Mouse (Mus musculus): ENCODE data around the gene Ssbp3. TPM values are rescaled to one million over a fixed set of nuclear protein-coding genes. Genes with fewer than 3 reads are reported as not detected.

Ssbp3 gene
- polyA plus RNA-seq, 1 experiment = 27.8 TPM

DNA sequence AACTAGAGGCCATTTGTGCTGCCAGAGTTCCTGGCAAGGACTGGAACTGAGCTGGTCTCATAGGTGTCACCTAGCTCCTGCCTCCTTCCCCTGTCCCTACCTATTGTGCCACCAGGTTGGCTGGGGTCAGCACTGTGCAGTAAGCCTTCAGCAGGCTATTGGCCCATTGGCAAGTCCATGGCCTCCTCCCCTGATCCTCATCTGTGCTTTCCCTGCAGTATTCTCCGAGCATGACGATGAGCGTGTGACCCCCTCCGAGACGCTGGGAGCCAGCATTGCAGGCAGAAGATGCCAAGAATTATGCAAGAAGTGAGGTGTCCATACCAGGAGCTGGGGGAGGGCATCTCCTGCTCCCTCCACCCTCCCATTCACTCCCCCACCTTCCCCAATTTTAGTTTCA, 137.3 kb downstream of the Ssbp3 start:
- WGBS = 92% methylated on average over 5 of the region's 5 CpGs
- H3K4me3 ChIP-seq (ENCODE audit: extremely low read depth, insufficient read depth, insufficient read length) = no peak overlapping the region
- DNase-seq (ENCODE audit: low read depth in 1 of 2, low spot score in 2 of 2) = no peak
- H3K36me3 ChIP-seq (ENCODE audit: control insufficient read depth, insufficient read depth, low read length) = 0 out of 2 replicates have a peak, but pooled peaks cover 3% of the 10 kb centered on the region
- no peaks in the 10 kb centered on the region for H3K4me1 ChIP-seq (ENCODE audit: control insufficient read depth, insufficient read depth, insufficient read length)
- no peaks in the 10 kb centered on the region for H3K27me3 ChIP-seq (ENCODE audit: control insufficient read depth, insufficient read depth, low read length)
- TF ChIP-seq POLR2A (IDR thresholded peaks at IDR 0.05; ENCODE audit: low read depth, low read length) (no peak), CTCF (IDR thresholded peaks at IDR 0.05; ENCODE audit: extremely low read depth, insufficient read depth, insufficient read length, insufficient replicate concordance) (no peak)
- H3K27ac ChIP-seq (ENCODE audit: insufficient read depth, low read length) = no peak overlapping the region

DNA sequence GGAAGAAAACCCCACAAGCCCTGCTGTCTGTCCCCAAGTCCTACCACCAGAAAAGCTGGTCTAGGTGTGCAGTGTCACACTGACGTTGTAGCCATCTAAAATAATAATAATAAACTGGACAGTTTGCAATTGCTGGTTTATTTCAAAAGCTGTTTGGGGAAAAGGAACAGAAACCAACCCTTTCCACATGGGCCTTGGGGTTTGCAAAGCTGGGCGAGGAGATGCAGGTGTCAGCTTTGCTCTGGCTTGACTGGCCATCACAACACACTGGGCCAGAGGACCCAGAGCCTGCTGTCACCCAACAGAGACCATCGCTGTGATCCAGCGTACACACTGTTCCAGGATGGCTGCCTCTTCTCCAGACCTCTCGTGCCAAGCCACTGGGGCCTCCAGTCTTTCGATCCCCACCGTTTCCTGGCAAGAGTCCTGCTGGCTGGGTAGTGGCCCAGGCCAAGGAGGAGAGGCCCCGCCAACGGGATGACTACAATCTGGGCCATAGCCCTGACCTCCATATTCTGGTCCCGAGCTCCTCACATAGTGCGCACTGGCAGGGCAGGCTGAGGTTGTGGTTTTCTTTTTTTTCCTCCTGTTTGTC, 138.2 kb downstream of the Ssbp3 start:
- Histone ChIP-seq H3K4me1 (ENCODE audit: control insufficient read depth, insufficient read depth, insufficient read length) (no peaks in the 10 kb centered on the region), H3K4me3 (ENCODE audit: extremely low read depth, insufficient read depth, insufficient read length) (no peak overlapping the region), H3K27ac (ENCODE audit: insufficient read depth, low read length) (no peak overlapping the region), H3K27me3 (ENCODE audit: control insufficient read depth, insufficient read depth, low read length) (no peaks in the 10 kb centered on the region), H3K36me3 (ENCODE audit: control insufficient read depth, insufficient read depth, low read length) (0 out of 2 replicates have a peak, but pooled peaks cover 3% of the 10 kb centered on the region)
- WGBS = 77% methylated on average over 11 of the region's 11 CpGs
- TF ChIP-seq POLR2A (IDR thresholded peaks at IDR 0.05; ENCODE audit: low read depth, low read length) = no peak
- TF ChIP-seq CTCF (IDR thresholded peaks at IDR 0.05; ENCODE audit: extremely low read depth, insufficient read depth, insufficient read length, insufficient replicate concordance) = no peak
- DNase-seq (ENCODE audit: low read depth in 1 of 2, low spot score in 2 of 2) = no peak

DNA sequence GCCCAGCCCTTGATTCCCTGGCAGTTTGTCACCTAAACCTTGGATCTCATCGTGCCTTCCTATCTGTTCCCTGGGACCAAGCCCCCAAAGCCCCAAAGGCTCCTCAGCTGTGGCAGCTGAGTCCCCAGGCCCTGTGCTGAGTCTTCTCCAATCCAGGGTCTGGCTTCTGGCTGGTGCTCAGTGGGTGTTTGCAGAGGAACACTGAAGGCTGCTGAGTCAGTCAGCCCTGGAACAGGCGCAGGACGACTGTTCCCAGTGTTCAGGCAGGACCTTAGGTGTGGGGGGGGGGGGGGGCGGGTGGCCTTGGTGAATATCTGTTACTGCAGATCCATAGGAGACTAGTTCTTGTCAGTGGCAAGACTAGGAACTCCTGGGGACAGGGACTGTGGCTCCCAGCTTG, 141.4 kb downstream of the Ssbp3 start:
- H3K36me3 ChIP-seq (ENCODE audit: control insufficient read depth, insufficient read depth, low read length) = peaks cover 3% of the 10 kb centered on the region
- no peak overlapping the region for H3K27ac ChIP-seq (ENCODE audit: insufficient read depth, low read length)
- no peaks in the 10 kb centered on the region for H3K4me1 ChIP-seq (ENCODE audit: control insufficient read depth, insufficient read depth, insufficient read length)
- no peaks in the 10 kb centered on the region for H3K27me3 ChIP-seq (ENCODE audit: control insufficient read depth, insufficient read depth, low read length)
- DNase-seq (ENCODE audit: low read depth in 1 of 2, low spot score in 2 of 2) = no peak
- 70% methylated on average over 4 of the region's 4 CpGs for WGBS
- TF ChIP-seq POLR2A (IDR thresholded peaks at IDR 0.05; ENCODE audit: low read depth, low read length) (no peak), CTCF (IDR thresholded peaks at IDR 0.05; ENCODE audit: extremely low read depth, insufficient read depth, insufficient read length, insufficient replicate concordance) (no peak)
- no peak overlapping the region for H3K4me3 ChIP-seq (ENCODE audit: extremely low read depth, insufficient read depth, insufficient read length)

DNA sequence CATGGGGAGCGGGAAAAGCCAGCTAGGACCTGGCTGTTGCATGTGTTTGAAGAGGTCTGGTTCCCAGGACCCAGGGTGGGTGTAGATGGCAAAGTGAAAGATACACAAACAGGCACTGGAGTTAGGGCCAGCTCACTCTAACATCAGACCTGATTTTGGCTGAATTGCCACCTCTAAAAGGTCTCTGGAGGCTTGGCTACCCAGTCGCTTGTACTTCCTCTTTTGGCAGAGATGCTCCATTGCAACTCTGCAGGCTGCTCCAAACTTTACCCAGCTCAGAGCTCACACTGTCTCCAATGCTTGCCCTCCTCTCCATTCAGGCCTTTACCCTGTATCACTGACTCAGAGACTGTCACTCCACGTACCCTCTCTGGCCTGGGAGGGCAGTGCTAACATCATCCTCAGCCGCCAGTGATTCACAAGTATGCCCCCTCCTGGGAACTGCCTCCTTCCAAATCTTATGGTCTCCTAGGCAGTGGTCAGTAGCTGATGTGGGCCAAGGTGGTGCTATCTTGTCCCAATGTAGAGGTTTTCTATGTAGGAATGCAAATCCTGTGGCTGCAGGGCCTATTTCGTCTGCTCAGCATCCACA, 142.6 kb downstream of the Ssbp3 start:
- no peak for DNase-seq (ENCODE audit: low read depth in 1 of 2, low spot score in 2 of 2)
- Histone ChIP-seq H3K4me1 (ENCODE audit: control insufficient read depth, insufficient read depth, insufficient read length) (no peaks in the 10 kb centered on the region), H3K36me3 (ENCODE audit: control insufficient read depth, insufficient read depth, low read length) (peaks cover 9% of the 10 kb centered on the region), H3K27ac (ENCODE audit: insufficient read depth, low read length) (no peak overlapping the region), H3K27me3 (ENCODE audit: control insufficient read depth, insufficient read depth, low read length) (no peaks in the 10 kb centered on the region), H3K4me3 (ENCODE audit: extremely low read depth, insufficient read depth, insufficient read length) (no peak overlapping the region)
- TF ChIP-seq POLR2A (IDR thresholded peaks at IDR 0.05; ENCODE audit: low read depth, low read length) (no peak), CTCF (IDR thresholded peaks at IDR 0.05; ENCODE audit: extremely low read depth, insufficient read depth, insufficient read length, insufficient replicate concordance) (no peak)
- WGBS = 62% methylated on average over 5 of the region's 5 CpGs

DNA sequence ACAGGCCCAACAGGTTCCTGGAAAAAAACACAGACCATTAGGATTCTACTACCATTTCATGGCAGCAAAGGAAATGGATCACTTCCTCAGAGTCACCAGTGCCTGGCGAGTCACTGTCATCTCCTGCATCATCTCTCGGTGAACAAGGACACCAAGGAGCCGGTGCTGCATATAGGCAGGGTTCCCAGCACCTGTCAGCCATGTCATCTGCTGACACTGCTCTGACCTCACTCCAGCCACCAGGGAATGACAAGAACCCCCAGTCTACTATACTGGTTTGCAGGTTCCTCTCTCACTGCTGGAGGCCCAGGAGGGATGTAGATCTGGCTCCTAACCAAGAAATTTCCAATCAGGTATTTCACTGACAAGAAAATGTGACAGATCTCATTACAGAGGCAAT, 145.6 kb downstream of the Ssbp3 start:
- H3K27ac ChIP-seq (ENCODE audit: insufficient read depth, low read length) = no peak overlapping the region
- peaks cover 16% of the 10 kb centered on the region for H3K36me3 ChIP-seq (ENCODE audit: control insufficient read depth, insufficient read depth, low read length)
- no peak for DNase-seq (ENCODE audit: low read depth in 1 of 2, low spot score in 2 of 2)
- no peak overlapping the region for H3K4me3 ChIP-seq (ENCODE audit: extremely low read depth, insufficient read depth, insufficient read length)
- TF ChIP-seq CTCF (IDR thresholded peaks at IDR 0.05; ENCODE audit: extremely low read depth, insufficient read depth, insufficient read length, insufficient replicate concordance) = no peak
- no peak for TF ChIP-seq POLR2A (IDR thresholded peaks at IDR 0.05; ENCODE audit: low read depth, low read length)
- H3K4me1 ChIP-seq (ENCODE audit: control insufficient read depth, insufficient read depth, insufficient read length) = no peaks in the 10 kb centered on the region
- H3K27me3 ChIP-seq (ENCODE audit: control insufficient read depth, insufficient read depth, low read length) = no peaks in the 10 kb centered on the region
- WGBS = 93% methylated on average over 3 of the region's 3 CpGs

DNA sequence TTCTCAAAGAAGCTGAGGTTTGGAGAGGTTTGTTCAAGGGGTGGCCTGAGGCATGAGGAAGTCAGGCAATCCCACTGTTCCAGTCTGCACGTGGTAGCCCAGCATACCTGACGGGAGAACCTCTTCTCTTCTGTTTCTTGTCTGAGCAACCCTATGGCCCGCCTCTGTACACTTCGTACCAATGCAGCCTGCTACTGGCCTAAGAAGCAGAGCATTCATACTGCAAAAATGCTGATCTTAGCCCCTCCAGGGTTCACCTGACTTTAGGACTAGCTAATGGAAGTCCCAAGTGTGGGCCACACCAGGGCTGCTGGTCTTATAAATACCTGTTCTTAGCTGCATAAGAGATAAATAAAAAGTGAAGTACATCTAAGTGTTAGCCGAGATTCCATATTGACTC, 147.8 kb downstream of the Ssbp3 start:
- 80% methylated on average over 5 of the region's 5 CpGs for WGBS
- H3K27ac ChIP-seq (ENCODE audit: insufficient read depth, low read length) = no peak overlapping the region
- no peak overlapping the region for H3K4me3 ChIP-seq (ENCODE audit: extremely low read depth, insufficient read depth, insufficient read length)
- H3K27me3 ChIP-seq (ENCODE audit: control insufficient read depth, insufficient read depth, low read length) = no peaks in the 10 kb centered on the region
- TF ChIP-seq POLR2A (IDR thresholded peaks at IDR 0.05; ENCODE audit: low read depth, low read length) = no peak
- TF ChIP-seq CTCF (IDR thresholded peaks at IDR 0.05; ENCODE audit: extremely low read depth, insufficient read depth, insufficient read length, insufficient replicate concordance) = no peak
- no peaks in the 10 kb centered on the region for H3K4me1 ChIP-seq (ENCODE audit: control insufficient read depth, insufficient read depth, insufficient read length)
- no peak for DNase-seq (ENCODE audit: low read depth in 1 of 2, low spot score in 2 of 2)
- peaks cover 24% of the 10 kb centered on the region for H3K36me3 ChIP-seq (ENCODE audit: control insufficient read depth, insufficient read depth, low read length)

DNA sequence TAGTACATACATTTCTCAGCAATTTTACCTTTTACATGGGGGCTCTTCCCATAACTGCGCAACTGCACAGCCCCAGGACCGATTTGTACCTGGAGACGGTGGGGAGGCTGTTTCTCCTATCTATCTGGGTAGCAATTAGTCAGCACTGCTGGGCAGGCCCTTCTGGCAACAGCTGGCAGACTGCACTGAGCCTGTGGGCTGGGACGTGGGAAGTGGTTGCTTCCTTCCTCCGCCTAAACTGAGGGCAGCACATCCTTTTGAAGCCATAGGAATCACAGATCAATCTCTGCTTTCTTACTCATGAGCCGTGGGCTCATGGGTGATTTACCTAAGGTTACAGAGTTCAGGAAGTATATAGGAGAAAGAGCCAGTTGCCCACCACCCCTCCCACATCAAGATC, 148.3 kb downstream of the Ssbp3 start:
- WGBS = 37% methylated on average over 6 of the region's 6 CpGs
- TF ChIP-seq POLR2A (IDR thresholded peaks at IDR 0.05; ENCODE audit: low read depth, low read length) (no peak), CTCF (IDR thresholded peaks at IDR 0.05; ENCODE audit: extremely low read depth, insufficient read depth, insufficient read length, insufficient replicate concordance) (no peak)
- Histone ChIP-seq H3K36me3 (ENCODE audit: control insufficient read depth, insufficient read depth, low read length) (peaks cover 25% of the 10 kb centered on the region), H3K4me1 (ENCODE audit: control insufficient read depth, insufficient read depth, insufficient read length) (no peaks in the 10 kb centered on the region), H3K4me3 (ENCODE audit: extremely low read depth, insufficient read depth, insufficient read length) (no peak overlapping the region), H3K27ac (ENCODE audit: insufficient read depth, low read length) (no peak overlapping the region), H3K27me3 (ENCODE audit: control insufficient read depth, insufficient read depth, low read length) (no peaks in the 10 kb centered on the region)
- no peak for DNase-seq (ENCODE audit: low read depth in 1 of 2, low spot score in 2 of 2)

Measured in spleen, adult 2 months (tissue).